Mouse (Mus musculus) midbrain, embryonic 12.5 days (tissue): ENCODE measurements around the gene Olfr1113. TPM values are rescaled to one million over a fixed set of nuclear protein-coding genes. Genes with fewer than 3 reads are reported as not detected.
"Not testable (repeated sequence)": the region's sequence is repeated elsewhere in the genome, so short reads cannot be mapped to it uniquely, and the experiment has no call there.

ENCODE experiments used
- ATAC-seq: fragments of 200-750 bp; cut with Nextera tagmentation; 2 replicates; pipeline ENCODE4 v1.8.0; 2017; ENCODE audit warnings: low read depth, moderate TSS enrichment, moderate library complexity; ENCODE audit not compliant: low FRiP score
- H3K27ac ChIP-seq: fragments of 300-500 bp; sonication (generic); replicated peaks from 2 replicates; pipeline ENCODE4 v1.5.1; 2016; ENCODE audit warnings: mild to moderate bottlenecking
- H3K27me3 ChIP-seq: fragments of 300-500 bp; sonication (generic); 2 replicates; pipeline ENCODE4 v1.6.1; 2016; ENCODE audit warnings: mild to moderate bottlenecking
- H3K36me3 ChIP-seq: fragments of 300-500 bp; sonication (generic); 2 replicates; pipeline ENCODE4 v1.6.1; 2016
- H3K4me1 ChIP-seq: fragments of 300-500 bp; sonication (generic); 2 replicates; pipeline ENCODE4 v1.6.1; 2016
- H3K4me2 ChIP-seq: fragments of 300-500 bp; sonication (generic); replicated peaks from 2 replicates; pipeline ENCODE4 v1.6.1; 2016; ENCODE audit warnings: mild to moderate bottlenecking, moderate library complexity
- H3K4me3 ChIP-seq: fragments of 300-500 bp; sonication (generic); 2 replicates; pipeline ENCODE4 v1.5.1; 2016; ENCODE audit warnings: mild to moderate bottlenecking
- H3K9ac ChIP-seq: fragments of 300-500 bp; sonication (generic); replicated peaks from 2 replicates; pipeline ENCODE4 v1.6.1; 2016; ENCODE audit warnings: mild to moderate bottlenecking, moderate library complexity
- H3K9me3 ChIP-seq: fragments of 300-500 bp; sonication (generic); 2 replicates; pipeline ENCODE4 v1.6.1; 2016; ENCODE audit warnings: mild to moderate bottlenecking
- WGBS: fragments of 180-500 bp; shearing (Covaris S2); methylation state at CpG from one replicate; pipeline ENCODE4 v1.1.7; 2016; 5-methylcytosine and 5-hydroxymethylcytosine counted together
- microRNA-seq: library from miRNA; unstranded; fragments of <30 nt; microRNA quantifications from one replicate; pipeline ENCODE4, GENCODE M21; 2017
- polyA plus RNA-seq: library from polyadenylated mRNA; unstranded; fragments of >200 nt; fragmentation: Nextera tagmentation; extraction: Ambion mirVana; gene quantifications from 2 replicates; pipeline ENCODE4 v1.2.1, GENCODE M21; 2016

Olfr1113 gene
- not detected in 2 replicates for polyA plus RNA-seq

- WGBS: 90% methylated on average over 2 of the region's 2 CpGs
- Histone ChIP-seq H3K9me3 (no peaks in the 10 kb centered on the region), H3K36me3 (no peaks in the 10 kb centered on the region), H3K4me1 (no peaks in the 10 kb centered on the region), H3K4me2 (no peak within 1 kb of the TSS), H3K4me3 (no peak within 1 kb of the TSS), H3K27ac (no peak within 1 kb of the TSS), H3K27me3 (no peaks in the 10 kb centered on the region), H3K9ac (no peak within 1 kb of the TSS)
- ATAC-seq: no peak
Measured at GRCm38 (mm10) chr2:87208670-87209069, at the start of gene Olfr1113. Gene Olfr1113 (plus strand): TSS chr2:87208970.

DNA sequence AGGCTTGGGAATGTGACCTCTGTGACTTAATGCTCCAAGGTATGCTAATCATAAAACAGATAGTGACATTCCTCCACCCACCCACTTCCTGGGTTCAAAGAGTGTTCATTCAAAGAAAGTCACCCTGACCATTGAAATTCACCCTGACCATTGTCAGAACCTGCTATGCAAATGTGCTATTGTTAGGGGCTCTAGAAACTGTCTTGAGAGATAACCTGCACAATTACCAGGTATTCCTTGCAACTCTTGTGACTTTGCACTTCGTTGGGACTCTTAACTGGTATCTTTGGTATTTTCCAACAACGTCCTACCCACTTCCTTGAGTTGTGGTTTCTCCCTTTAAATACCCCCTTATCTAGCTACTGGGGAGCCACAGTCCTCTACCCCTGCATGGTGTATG lies 41.0 kb upstream of the Olfr1113 start:
- WGBS: 83% methylated on average over 2 of the region's 2 CpGs
- H3K4me1 ChIP-seq, H3K27ac ChIP-seq, H3K4me2 ChIP-seq, ATAC-seq, H3K27me3 ChIP-seq, H3K9ac ChIP-seq, H3K4me3 ChIP-seq, H3K9me3 ChIP-seq, H3K36me3 ChIP-seq: not testable (repeated sequence)

DNA sequence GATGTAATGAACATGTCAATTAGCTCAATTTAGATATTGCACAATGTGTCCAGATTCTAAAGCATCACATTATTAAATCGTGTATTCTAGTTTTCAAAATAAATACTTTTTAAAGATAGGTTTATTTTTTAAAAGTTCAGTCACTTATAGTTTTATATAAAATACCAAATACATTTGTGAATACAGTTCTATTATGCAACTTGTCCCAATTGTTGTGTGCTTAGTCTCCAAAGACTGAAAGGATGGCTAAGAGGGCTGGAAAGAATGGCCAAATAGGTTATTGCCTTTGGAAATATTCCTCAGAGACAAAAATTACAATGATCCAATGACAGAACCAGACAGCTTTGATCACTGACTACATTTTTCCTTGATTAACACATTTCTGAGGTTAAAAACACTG lies 21.3 kb upstream of the Olfr1113 start, which contains the start of gene Olfr1112:
Olfr1112 (plus strand) TSS at position 301 of the 400 bp plus-strand sequence.
- ATAC-seq: no peak
- Histone ChIP-seq H3K36me3 (no peaks in the 10 kb centered on the region), H3K4me2 (no peak within 1 kb of the TSS), H3K4me3 (no peak within 1 kb of the TSS), H3K4me1 (no peaks in the 10 kb centered on the region), H3K27ac (no peak within 1 kb of the TSS), H3K27me3 (no peaks in the 10 kb centered on the region), H3K9ac (no peak within 1 kb of the TSS), H3K9me3 (no peaks in the 10 kb centered on the region)
- 83% methylated on average over 1 of the region's 1 CpGs for WGBS

GRCm38 (mm10) chr2:87247713-87248112 lies 38.9 kb downstream of the Olfr1113 start, which contains the start of gene Olfr1115:
Gene Olfr1115 (plus strand): TSS chr2:87248013.
- Histone ChIP-seq H3K27me3 (no peaks in the 10 kb centered on the region), H3K4me2 (no peak within 1 kb of the TSS), H3K4me1 (no peaks in the 10 kb centered on the region)

More at GRCm38 (mm10) chr2:87247713-87248112, 38.9 kb downstream of the Olfr1113 start, which contains the start of gene Olfr1115:
- Histone ChIP-seq H3K9ac (no peak within 1 kb of the TSS), H3K9me3 (no peaks in the 10 kb centered on the region), H3K36me3 (no peaks in the 10 kb centered on the region), H3K27ac (no peak within 1 kb of the TSS), H3K4me3 (no peak within 1 kb of the TSS)
- WGBS: 85% methylated on average over 2 of the region's 2 CpGs
- no peak for ATAC-seq

Small RNA genes lying within 50 kb of the gene (microRNA-seq; reads per million reads assigned to microRNA genes)
- not detected for gene Gm27438

Other genes starting within 250 kb of the Olfr1113 start
- not detected in 2 replicates for gene Olfr1099, start 248.3 kb upstream of the Olfr1113 start, polyA plus RNA-seq
- gene Olfr1100, start 229.0 kb upstream of the Olfr1113 start, polyA plus RNA-seq: not detected in 2 replicates
- gene Olfr1101, start 217.7 kb upstream of the Olfr1113 start, polyA plus RNA-seq: not detected in 2 replicates
- not detected in 2 replicates for gene Olfr1102, start 210.6 kb upstream of the Olfr1113 start, polyA plus RNA-seq
- gene Olfr1104, start 181.9 kb upstream of the Olfr1113 start, polyA plus RNA-seq: not detected in 2 replicates
- not detected in 2 replicates for gene Olfr1105, start 172.4 kb upstream of the Olfr1113 start, polyA plus RNA-seq
- not detected in 2 replicates for gene Olfr1106, start 156.7 kb upstream of the Olfr1113 start, polyA plus RNA-seq
- gene Olfr1107, start 133.2 kb upstream of the Olfr1113 start, polyA plus RNA-seq: not detected in 2 replicates
- not detected in 2 replicates for gene Olfr1109, start 113.0 kb upstream of the Olfr1113 start, polyA plus RNA-seq
- not detected in 2 replicates for gene Olfr259, start 94.4 kb upstream of the Olfr1113 start, polyA plus RNA-seq
- not detected in 2 replicates for gene Olfr1110, start 68.7 kb upstream of the Olfr1113 start, polyA plus RNA-seq
- gene Olfr1111, start 56.3 kb upstream of the Olfr1113 start, polyA plus RNA-seq: not detected in 2 replicates
- gene Olfr1112, start 21.2 kb upstream of the Olfr1113 start, polyA plus RNA-seq: not detected in 2 replicates
- not detected in 2 replicates for gene Olfr1115, start 39.0 kb downstream of the Olfr1113 start, polyA plus RNA-seq
- not detected in 2 replicates for gene Olfr1116, start 58.6 kb downstream of the Olfr1113 start, polyA plus RNA-seq
- not detected in 2 replicates for gene Olfr1118, start 98.6 kb downstream of the Olfr1113 start, polyA plus RNA-seq
- not detected in 2 replicates for gene Olfr1120, start 145.8 kb downstream of the Olfr1113 start, polyA plus RNA-seq
- not detected in 2 replicates for gene Olfr1121, start 160.9 kb downstream of the Olfr1113 start, polyA plus RNA-seq
- not detected in 2 replicates for gene Olfr1122, start 176.9 kb downstream of the Olfr1113 start, polyA plus RNA-seq
- gene Olfr1123, start 207.7 kb downstream of the Olfr1113 start, polyA plus RNA-seq: not detected in 2 replicates
- gene Olfr1124, start 221.3 kb downstream of the Olfr1113 start, polyA plus RNA-seq: 0.09 and 0.16 TPM in 2 replicates
- gene Olfr1126, start 245.0 kb downstream of the Olfr1113 start, polyA plus RNA-seq: not detected in 2 replicates